Mouse (Mus musculus): Measurements from ENCODE around the gene Rab24.

- TF ChIP-seq CTCF (IDR thresholded peaks at IDR 0.05; ENCODE audit: low read depth, low read length), result no peak
- no peak for TF ChIP-seq TAL1 (conservative IDR thresholded peaks at IDR 0.05; ENCODE audit: low read depth, low read length)
- no peak for TF ChIP-seq GATA2 (IDR thresholded peaks at IDR 0.05; ENCODE audit: borderline replicate concordance, low read depth, low read length)
- TF ChIP-seq GATA1 (IDR thresholded peaks at IDR 0.05; ENCODE audit: borderline replicate concordance, low read length), result no peak
- no peak for TF ChIP-seq POLR2AphosphoS5 (IDR thresholded peaks at IDR 0.05; ENCODE audit: insufficient replicate concordance, low read depth, low read length)
These were observed 20.7 kb upstream of the Rab24 start for GRCm38 (mm10) chr13:55342469-55342868.
